Mouse (Mus musculus) liver, adult 2 months (tissue): ENCODE measurements around the gene Gnai2.

Experiments
- CTCF ChIP-seq: fragments of 200-500 bp; IDR thresholded peaks from 2 replicates; pipeline ENCODE4 v1.5.1; 2011; ENCODE audit warnings: low read depth, low read length, control low read depth
- POLR2A ChIP-seq: fragments of 200-500 bp; IDR thresholded peaks from 2 replicates; pipeline ENCODE4 v1.6.1; 2011; ENCODE audit warnings: low read length, control low read depth; ENCODE audit not compliant: insufficient read depth; ENCODE audit errors: extremely low read depth

DNA sequence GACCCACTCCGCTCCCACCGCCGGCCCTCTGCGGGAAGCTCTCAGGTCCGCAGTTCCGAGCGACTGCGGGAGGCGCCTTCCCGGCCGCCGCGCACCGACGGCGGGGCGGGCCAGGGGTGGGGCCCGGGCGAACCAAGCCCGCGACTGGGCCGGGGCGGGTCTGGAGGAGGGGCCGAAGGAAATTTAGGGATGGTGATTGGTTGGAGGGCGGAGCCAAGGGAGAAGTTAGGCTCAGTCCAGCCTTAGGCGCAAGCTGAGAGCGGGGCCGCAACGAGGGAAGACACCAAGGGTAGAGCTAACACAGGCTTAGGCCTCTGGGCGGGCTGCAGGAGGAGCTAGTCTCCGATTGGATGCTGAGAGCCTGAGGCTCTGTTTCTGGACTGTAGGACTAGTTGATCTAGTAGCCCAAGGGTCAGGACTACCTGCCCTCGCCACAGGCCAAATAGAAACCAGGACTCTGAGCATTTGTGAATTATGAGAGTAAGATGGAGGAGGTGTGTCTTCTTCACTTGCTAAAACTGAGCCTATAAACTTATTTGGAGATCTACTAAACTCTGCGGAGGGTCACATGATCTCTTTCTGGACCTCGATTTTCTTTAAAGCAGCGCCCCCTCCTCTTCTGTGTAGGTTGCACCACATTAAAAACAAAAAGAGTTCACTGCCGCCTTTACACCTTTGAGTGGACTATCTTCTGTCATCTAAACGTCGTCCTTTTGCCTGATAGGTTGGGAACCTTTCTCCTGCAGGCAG, at the start of gene Gnai2:
- TF ChIP-seq POLR2A, result peak; percentile 87
- TF ChIP-seq CTCF, result no peak
